14 mouse cellular contexts compared by ENCODE assay signal in the genomic region with DNA sequence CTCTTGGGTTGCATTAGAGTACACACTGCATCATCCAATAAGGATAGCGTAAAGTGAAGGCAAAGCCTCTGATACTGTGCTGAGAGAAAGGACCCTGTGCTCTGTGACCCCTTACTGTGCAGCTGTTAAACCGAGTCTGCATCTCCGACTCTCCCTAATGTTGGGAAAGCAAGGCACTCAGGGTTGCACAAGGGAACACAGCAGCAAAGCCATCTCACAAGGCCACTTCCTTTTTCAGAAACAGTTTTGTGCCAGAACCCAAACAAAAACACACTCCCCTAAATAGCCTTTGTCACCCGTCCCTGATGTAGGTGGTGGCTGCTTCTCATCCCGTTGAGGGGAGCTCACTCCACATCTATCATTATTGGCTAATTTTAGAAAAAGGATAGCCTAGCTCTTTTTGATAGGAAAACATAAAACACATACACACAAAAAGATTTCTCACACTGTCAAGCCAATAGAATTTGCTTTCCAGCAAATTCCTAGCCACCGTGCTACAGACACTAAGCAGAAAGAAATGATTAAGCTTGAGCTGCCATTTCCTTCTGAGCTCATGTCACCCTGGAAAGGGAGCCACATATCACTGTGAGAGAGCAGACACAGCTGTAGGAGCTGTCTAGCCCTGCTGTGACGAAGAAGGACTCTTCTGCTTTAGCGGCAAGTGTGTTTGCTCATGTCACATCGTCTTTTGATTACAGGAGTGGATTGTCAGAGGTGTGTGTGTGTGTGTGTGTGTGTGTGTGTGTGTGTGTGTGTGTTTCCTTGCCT.
A peak's percentile ranks its signal among the peaks of the same experiment; 100 is the strongest.
DNase-seq lines count a peak whose midpoint lies in the region; ATAC-seq lines count a peak whose summit lies in the region.
"Had no signal": no experiment of that assay in that cellular context is flagged by ENCODE, and none has a peak within 500 bp of the region (broad histone marks: within the 10 kb centered on the region; RNA-seq: fewer than 3 reads in every experiment).

No protein-coding gene starts in this region.

- no peak overlapping the region for H3K27ac ChIP-seq in hindbrain, embryonic 16.5 days (ENCODE audit: low read depth, low read length)
- H3K27ac ChIP-seq in hindbrain, embryonic 11.5 days (ENCODE audit: low read depth, low read length): no peak overlapping the region

- H3K36me3 ChIP-seq in hindbrain, embryonic 16.5 days (ENCODE audit: control insufficient read depth, insufficient read depth, low read length): no peaks in the 10 kb centered on the region
- H3K36me3 ChIP-seq in hindbrain, embryonic 11.5 days (ENCODE audit: control insufficient read depth, insufficient read depth, low read length): no peaks in the 10 kb centered on the region

- H3K9ac ChIP-seq in hindbrain, embryonic 16.5 days (ENCODE audit: low read depth, low read length): no peak overlapping the region
- no peak overlapping the region for H3K9ac ChIP-seq in hindbrain, embryonic 11.5 days (ENCODE audit: low read depth, low read length)
- H3K9ac ChIP-seq: liver, postnatal 0 days had no signal

- peak; percentile 48; the same call in 1 of the 2 replicates for ATAC-seq in hindbrain, embryonic 16.5 days
- no peak for ATAC-seq in hindbrain, embryonic 11.5 days (ENCODE audit: low FRiP score)
- ATAC-seq: liver, postnatal 0 days had no signal

- H3K9me3 ChIP-seq in hindbrain, embryonic 16.5 days (ENCODE audit: control insufficient read depth, low read length): no peaks in the 10 kb centered on the region
- H3K9me3 ChIP-seq in hindbrain, embryonic 11.5 days (ENCODE audit: control insufficient read depth, low read length): no peaks in the 10 kb centered on the region

- H3K4me1 ChIP-seq in hindbrain, embryonic 16.5 days (ENCODE audit: control insufficient read depth, insufficient read depth, low read depth, low read length): no peaks in the 10 kb centered on the region
- no peaks in the 10 kb centered on the region for H3K4me1 ChIP-seq in hindbrain, embryonic 11.5 days (replicated peaks; ENCODE audit: control insufficient read depth, insufficient read depth, low read length)

- 51% methylated on average over 9 of the region's 9 CpGs for WGBS in hindbrain, embryonic 16.5 days
- WGBS in hindbrain, embryonic 11.5 days: 60% methylated on average over 9 of the region's 9 CpGs

- H3K4me3 ChIP-seq in hindbrain, embryonic 16.5 days (ENCODE audit: low read length): no peak overlapping the region
- H3K4me3 ChIP-seq in hindbrain, embryonic 11.5 days (ENCODE audit: low read depth, low read length): no peak overlapping the region
- H3K4me3 ChIP-seq: myocyte had no signal

- H3K4me2 ChIP-seq in hindbrain, embryonic 16.5 days (ENCODE audit: low read length): no peak overlapping the region
- H3K4me2 ChIP-seq in hindbrain, embryonic 11.5 days (replicated peaks; ENCODE audit: low read depth, low read length): no peak overlapping the region

- H3K27me3 ChIP-seq in hindbrain, embryonic 16.5 days (replicated peaks; ENCODE audit: control insufficient read depth, insufficient read depth, low read length): no peaks in the 10 kb centered on the region
- H3K27me3 ChIP-seq in hindbrain, embryonic 11.5 days (ENCODE audit: control insufficient read depth, insufficient read depth, low read length): no peaks in the 10 kb centered on the region
- H3K27me3 ChIP-seq: CH12.LX had no signal

- DNase-seq in hindbrain, embryonic 11.5 days (ENCODE audit: low spot score): no peak
- peak; percentile 21 for DNase-seq in embryo, embryonic 11 days
- peak; percentile 16 for DNase-seq in heart, postnatal 4 days
- peak; percentile 37 for DNase-seq in lung, postnatal 36 days
- no peak for DNase-seq in frontal cortex, postnatal 10 days (ENCODE audit: low spot score in 2 of 2)
- DNase-seq in c-Kit-positive CD71-positive TER-119-positive erythroid progenitor cells, embryonic 14.5 days (ENCODE audit: low spot score): no peak
- DNase-seq in urinary bladder, postnatal 14 days (ENCODE audit: low spot score): no peak
- DNase-seq: cerebellum, postnatal 10 days; gastrocnemius, postnatal 14 days; liver, postnatal 0 days; retina, postnatal 1 day had no signal

Comparison
In these comparisons a context has a peak if more than half of its experiments do, and no peak if none do; other contexts are left out.
1. DNase-seq: peak in embryo, embryonic 11 days (single experiment), heart, postnatal 4 days (single experiment) and lung, postnatal 36 days (single experiment); none in hindbrain, embryonic 11.5 days (single experiment), frontal cortex, postnatal 10 days (0 of 2), c-Kit-positive CD71-positive TER-119-positive erythroid progenitor cells, embryonic 14.5 days (single experiment) and urinary bladder, postnatal 14 days (single experiment).